Mouse (Mus musculus) limb, embryonic 10.5 days (tissue): ENCODE results near the gene Stat4. TPM values are rescaled to one million over a fixed set of nuclear protein-coding genes. Genes with fewer than 3 reads are reported as not detected.

Experiments used
- DNase-seq: peaks from one replicate; pipeline ENCODE4 v3.0.0-alpha.2; 2017; ENCODE audit warnings: low spot score
- H3K27ac ChIP-seq: fragments of 300-500 bp; sonication (generic); 2 replicates; pipeline ENCODE4 v1.5.1; 2016; ENCODE audit warnings: mild to moderate bottlenecking
- H3K27me3 ChIP-seq: fragments of 300-500 bp; sonication (generic); 2 replicates; pipeline ENCODE4 v1.6.1; 2016; ENCODE audit warnings: low read depth, mild to moderate bottlenecking; ENCODE audit not compliant: poor library complexity, severe bottlenecking
- H3K36me3 ChIP-seq: fragments of 300-500 bp; sonication (generic); 2 replicates; pipeline ENCODE4 v1.6.1; 2016; ENCODE audit warnings: mild to moderate bottlenecking, moderate library complexity
- H3K4me1 ChIP-seq: fragments of 300-500 bp; sonication (generic); 2 replicates; pipeline ENCODE4 v1.6.1; 2016
- H3K4me3 ChIP-seq: fragments of 300-500 bp; sonication (generic); 2 replicates; pipeline ENCODE4 v1.5.1; 2016; ENCODE audit warnings: mild to moderate bottlenecking, moderate library complexity
- H3K9me3 ChIP-seq: fragments of 300-500 bp; sonication (generic); replicated peaks from 2 replicates; pipeline ENCODE4 v1.6.1; 2016; ENCODE audit warnings: mild to moderate bottlenecking
- WGBS: fragments of 180-500 bp; shearing (Covaris S2); methylation state at CpG from one replicate; pipeline ENCODE4 v1.1.7; 2016; 5-methylcytosine and 5-hydroxymethylcytosine counted together
- polyA plus RNA-seq: library from polyadenylated mRNA; unstranded; fragments of >200 nt; fragmentation: Nextera tagmentation; extraction: Ambion mirVana; gene quantifications from 2 replicates; pipeline ENCODE4 v1.2.1, GENCODE M21; 2016

Gene Stat4
- polyA plus RNA-seq, 1 experiment from 2014 or later = 1.9 TPM

DNA sequence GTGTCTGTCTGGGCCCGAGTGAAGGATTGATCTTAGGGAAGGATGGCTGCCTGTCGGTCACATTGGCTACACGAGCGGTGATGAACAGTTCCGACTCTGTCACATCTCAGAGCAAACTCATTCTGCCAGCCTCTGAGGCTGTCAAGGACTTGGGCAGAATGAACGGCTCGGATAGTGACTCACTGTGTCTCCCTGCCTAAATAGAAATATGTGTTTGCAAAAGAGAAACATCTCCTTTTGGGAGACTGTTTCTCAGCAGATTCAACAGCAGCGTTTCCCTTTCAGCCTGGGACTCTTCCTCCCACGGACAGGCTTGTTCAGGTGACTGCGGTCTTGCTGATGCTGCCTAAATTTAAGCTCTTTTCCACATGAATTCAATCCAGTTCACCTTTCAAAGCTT, 169.4 kb downstream of the Stat4 start:
- 90% methylated on average over 10 of the region's 10 CpGs for WGBS
- no peak overlapping the region for H3K27ac ChIP-seq
- H3K4me1 ChIP-seq = peaks cover 9% of the 10 kb centered on the region
- no peak for DNase-seq
- H3K36me3 ChIP-seq = peaks cover 7% of the 10 kb centered on the region; the same call in 1 of the 2 replicates
- no peak overlapping the region for H3K4me3 ChIP-seq
- no peaks in the 10 kb centered on the region for H3K27me3 ChIP-seq
- H3K9me3 ChIP-seq = no peaks in the 10 kb centered on the region

Other genes starting within 250 kb of the Stat4 start
- gene Myo1b, start 71.1 kb upstream of the Stat4 start, polyA plus RNA-seq = 103 and 115 TPM in 2 replicates
- gene Stat1, start 132.3 kb downstream of the Stat4 start, polyA plus RNA-seq = 7.2 and 10.5 TPM in 2 replicates
- gene Gls, start 246.1 kb downstream of the Stat4 start, polyA plus RNA-seq = 17.2 and 22.6 TPM in 2 replicates